Mouse (Mus musculus): ENCODE data around the gene Pramef17. TPM values are rescaled to one million over a fixed set of nuclear protein-coding genes. Genes with fewer than 3 reads are reported as not detected.
"Not testable (repeated sequence)": the region's sequence is repeated elsewhere in the genome, so short reads cannot be mapped to it uniquely, and the experiment has no call there.

Gene Pramef17
- not detected for total RNA-seq (2021)
- long read RNA-seq, experiment 1, result 0 reads
- long read RNA-seq, experiment 2, result 0 reads

DNA sequence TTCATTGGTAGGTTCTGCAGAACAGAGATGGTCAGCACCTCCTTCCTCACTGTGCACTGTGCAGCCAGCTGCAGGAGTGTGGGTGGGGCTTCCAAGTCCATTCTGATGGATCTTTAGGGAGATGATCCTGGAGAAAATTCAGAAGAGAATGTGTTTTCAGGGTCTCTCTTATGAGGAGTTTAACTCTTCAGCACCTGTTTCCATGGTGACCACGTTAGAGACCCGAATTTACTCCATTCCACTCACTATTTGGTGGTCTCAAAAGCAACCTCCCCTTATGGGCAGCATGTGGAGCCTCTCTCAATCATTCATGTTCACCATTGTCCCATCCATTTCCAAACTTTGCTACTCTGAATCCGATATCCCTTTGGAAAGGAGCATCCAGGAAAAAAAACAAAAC lies at the start of gene Pramef17:
Pramef17 (minus strand) TSS at position 101 of the 400 bp plus-strand sequence.
- H3K27ac ChIP-seq; DNase-seq (ENCODE audit: extremely low spot score in 1 of 2, low spot score in 2 of 2); H3K4me3 ChIP-seq; intact Hi-C loops (cut with DNase I): not testable (repeated sequence)

DNA sequence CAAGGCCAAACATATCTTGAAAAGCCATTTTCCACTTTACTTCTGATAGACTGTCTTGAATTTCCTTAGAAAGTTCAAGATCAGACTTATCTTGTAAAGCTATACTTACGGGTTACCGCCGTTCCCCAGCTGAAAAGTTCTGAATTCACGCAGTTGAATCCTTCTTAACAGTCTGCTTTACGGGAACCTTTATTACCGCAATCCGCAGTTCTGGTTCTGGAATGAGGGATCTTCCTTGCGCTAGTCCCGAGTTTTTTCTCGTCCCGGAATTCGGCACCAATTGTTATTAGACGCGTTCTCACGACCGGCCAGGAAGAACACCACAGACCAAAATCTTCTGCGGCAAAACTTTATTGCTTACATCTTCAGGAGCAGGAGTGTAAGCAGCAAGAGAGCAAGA lies 6.0 kb downstream of the Pramef17 start:
- DNase-seq (ENCODE audit: extremely low spot score in 1 of 2, low spot score in 2 of 2), result peak; percentile 62 to 73
- H3K27ac ChIP-seq; H3K4me3 ChIP-seq; intact Hi-C loops (cut with DNase I): not testable (repeated sequence)

- peak; percentile 39 to 40 for DNase-seq (ENCODE audit: extremely low spot score in 1 of 2, low spot score in 2 of 2)
- H3K27ac ChIP-seq; H3K4me3 ChIP-seq; intact Hi-C loops (cut with DNase I): not testable (repeated sequence)
Observed at GRCm38 (mm10) chr4:143987475-143987941, 6.7 kb downstream of the Pramef17 start.

GRCm38 (mm10) chr4:143985733-143986132 lies 8.4 kb downstream of the Pramef17 start:
- H3K4me3 ChIP-seq; intact Hi-C loops (cut with DNase I); H3K27ac ChIP-seq: not testable (repeated sequence)
- DNase-seq (ENCODE audit: extremely low spot score in 1 of 2, low spot score in 2 of 2), result peak; percentile 37 to 45

- peak; percentile 11 to 13 for DNase-seq (ENCODE audit: extremely low spot score in 1 of 2, low spot score in 2 of 2)
- H3K27ac ChIP-seq; intact Hi-C loops (cut with DNase I); H3K4me3 ChIP-seq: not testable (repeated sequence)
Observed at GRCm38 (mm10) chr4:143985165-143985564, 9.0 kb downstream of the Pramef17 start.

DNA sequence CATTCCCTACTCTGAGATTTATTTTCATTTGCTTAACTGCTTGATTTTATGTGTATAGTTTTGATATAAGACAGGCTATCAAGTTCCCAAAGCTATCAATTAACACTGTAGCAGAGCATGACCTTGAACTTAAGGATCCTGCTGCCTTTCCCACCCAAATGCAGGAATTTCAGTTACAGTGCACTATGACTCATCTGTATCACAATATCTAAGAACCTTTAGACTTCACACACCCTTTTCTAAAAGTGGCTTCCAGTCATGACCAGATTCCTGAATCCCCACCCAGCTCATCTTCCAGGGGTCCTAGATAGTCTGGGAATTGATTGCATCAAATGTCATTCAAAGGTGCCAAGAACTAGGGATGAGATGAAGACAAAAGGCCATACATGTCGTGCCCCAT lies 10.7 kb downstream of the Pramef17 start:
- DNase-seq (ENCODE audit: extremely low spot score in 1 of 2, low spot score in 2 of 2); H3K27ac ChIP-seq; H3K4me3 ChIP-seq; intact Hi-C loops (cut with DNase I): not testable (repeated sequence)

DNA sequence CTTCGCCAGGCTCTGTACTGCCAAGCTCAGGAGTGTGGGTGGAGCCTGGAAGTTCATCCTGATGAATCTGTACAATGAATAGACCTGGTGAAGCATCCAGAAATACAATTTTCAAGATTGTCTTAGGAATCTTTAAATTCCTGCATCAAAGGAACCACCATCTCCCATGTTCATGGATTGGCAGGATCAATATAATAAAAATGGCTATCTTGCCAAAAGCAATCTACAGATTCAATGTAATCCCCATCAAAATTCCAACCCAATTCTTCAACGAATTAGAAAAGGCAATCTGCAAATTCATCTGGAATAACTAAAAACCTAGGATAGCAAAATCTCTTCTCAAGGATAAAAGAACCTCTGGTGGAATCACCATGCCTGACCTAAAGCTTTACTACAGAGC lies 27.3 kb downstream of the Pramef17 start, which contains the start of gene Gm13101:
Gm13101 (minus strand) TSS at position 101 of the 400 bp plus-strand sequence.
- DNase-seq (ENCODE audit: extremely low spot score in 1 of 2, low spot score in 2 of 2); H3K27ac ChIP-seq; H3K4me3 ChIP-seq; intact Hi-C loops (cut with DNase I): not testable (repeated sequence)

GRCm38 (mm10) chr4:143950916-143951315 lies 43.3 kb downstream of the Pramef17 start, which contains the start of gene Pramef25:
Gene Pramef25, minus strand, starts transcription at chr4:143951016.
- H3K4me3 ChIP-seq; DNase-seq (ENCODE audit: extremely low spot score in 1 of 2, low spot score in 2 of 2); H3K27ac ChIP-seq; intact Hi-C loops (cut with DNase I): not testable (repeated sequence)

Other genes with a start within 250 kb of the Pramef17 start
- gene Gm13023, start 205.0 kb downstream of the Pramef17 start, total RNA-seq (2021), result not detected
- not detected for gene Gm13084, start 178.3 kb downstream of the Pramef17 start, total RNA-seq (2021)
- not detected for gene Gm13103, start 147.9 kb downstream of the Pramef17 start, total RNA-seq (2021)
- gene Pramef6, start 94.0 kb downstream of the Pramef17 start, total RNA-seq (2021), result not detected
- gene Pramef25, start 43.4 kb downstream of the Pramef17 start, total RNA-seq (2021), result not detected
- not detected for gene Gm13101, start 27.4 kb downstream of the Pramef17 start, total RNA-seq (2021)
- not detected for gene Pramel4, start 64.8 kb upstream of the Pramef17 start, total RNA-seq (2021)
- gene Gm13102, start 112.1 kb upstream of the Pramef17 start, total RNA-seq (2021), result not detected
- gene Oog3, start 168.3 kb upstream of the Pramef17 start, total RNA-seq (2021), result not detected
- gene Oog2, start 196.3 kb upstream of the Pramef17 start, total RNA-seq (2021), result not detected
- not detected for gene C87977, start 218.9 kb upstream of the Pramef17 start, total RNA-seq (2021)